Mouse (Mus musculus) left cerebral cortex, adult 11 months (tissue): ENCODE data around the gene Gpatch8.
A peak's percentile ranks its signal among the peaks of the same experiment; 100 is the strongest.
"Not testable (repeated sequence)": the region's sequence is repeated elsewhere in the genome, so short reads cannot be mapped to it uniquely, and the experiment has no call there.

Experiments used
- DNase-seq: peaks from one replicate; pipeline ENCODE4 v3.0.0; 2022; ENCODE audit warnings: low spot score

Gene Gpatch8

DNA sequence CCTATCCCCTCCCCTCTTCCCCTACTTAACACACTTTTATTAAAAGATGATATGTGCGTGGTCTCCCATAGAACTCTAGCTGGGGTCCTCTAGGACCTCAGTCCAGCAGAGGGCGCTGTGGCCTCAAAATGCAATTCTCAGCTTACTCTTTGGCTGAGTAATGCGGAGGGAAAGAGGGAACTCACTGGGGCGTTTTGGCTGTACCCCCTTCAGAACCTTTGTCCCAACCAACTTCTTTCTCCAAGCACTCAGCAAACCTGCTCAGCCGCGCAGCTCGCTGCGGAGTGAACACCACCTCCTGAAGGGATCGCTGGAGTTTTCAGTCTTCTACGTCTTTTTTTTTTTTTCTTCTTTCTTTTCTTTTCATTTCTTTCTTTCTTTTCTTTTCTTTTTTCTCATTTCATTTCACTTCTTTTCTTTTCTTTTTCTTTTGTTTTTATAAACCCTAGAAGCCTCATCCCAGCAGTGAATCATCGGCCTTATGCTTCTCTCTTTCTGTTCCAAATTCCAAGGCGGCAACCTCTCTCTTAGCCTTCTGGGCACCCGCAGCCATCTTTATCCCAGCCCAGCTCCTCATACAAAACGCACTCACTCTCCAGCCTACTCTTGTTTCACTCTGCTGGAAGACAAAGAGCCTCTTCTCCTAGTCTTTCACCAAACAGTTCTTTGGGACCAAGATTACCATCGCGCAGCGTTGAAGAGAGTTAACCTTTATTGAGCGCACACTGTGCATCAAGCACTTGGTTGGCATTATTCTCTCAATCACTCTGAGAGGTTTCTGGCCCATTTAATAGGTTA lies 16.9 kb upstream of the Gpatch8 start:
- peak; percentile 50 for DNase-seq

DNA sequence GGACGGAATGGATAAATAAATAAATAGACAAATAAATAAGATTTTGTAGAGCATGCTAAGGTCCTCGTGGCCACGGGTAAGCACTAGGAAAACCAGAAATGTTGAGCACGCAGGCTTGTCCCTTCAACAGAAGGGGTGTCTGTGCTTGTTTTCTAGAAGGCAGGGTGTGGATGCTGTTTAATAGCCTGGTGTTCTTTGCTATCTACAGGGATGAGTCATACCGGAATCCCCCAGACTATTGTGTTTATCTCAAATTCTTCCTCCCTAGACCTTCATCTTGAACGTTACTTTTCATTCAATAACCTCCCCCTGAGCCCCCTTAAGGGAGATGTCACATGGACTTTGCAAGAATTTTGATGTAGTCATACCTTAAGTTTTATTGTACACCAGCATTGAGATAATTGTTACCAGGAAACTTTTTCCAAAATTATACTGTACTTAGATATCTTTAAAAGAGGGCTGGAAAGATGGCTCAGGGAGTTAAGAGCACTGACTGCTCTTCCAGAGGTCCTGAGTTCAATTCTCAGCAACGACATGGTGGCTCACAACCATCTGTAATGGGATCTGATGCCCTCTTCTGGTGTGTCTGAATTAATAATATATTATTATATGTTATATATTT lies 12.7 kb upstream of the Gpatch8 start:
- no peak for DNase-seq

DNA sequence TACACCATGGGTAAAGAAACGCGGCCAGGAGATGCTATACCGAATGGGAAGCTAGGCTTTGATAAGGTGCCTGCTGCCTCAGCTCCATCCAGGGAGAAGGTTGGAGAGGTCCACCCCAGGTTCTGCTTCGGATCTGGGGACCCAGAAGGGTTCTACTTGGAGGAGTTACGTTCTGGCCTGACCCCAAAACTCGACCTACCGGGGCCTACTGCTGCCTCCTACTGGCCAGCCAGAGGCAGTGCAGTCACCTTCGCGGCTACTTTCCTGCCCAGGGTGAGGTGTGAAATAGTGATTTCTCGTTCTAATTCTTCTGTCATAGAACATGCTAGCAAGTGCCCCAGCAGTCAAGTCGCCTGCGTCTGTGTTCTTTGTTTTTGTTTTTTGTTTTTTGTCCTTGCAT lies 12.0 kb upstream of the Gpatch8 start:
- DNase-seq, result no peak

DNA sequence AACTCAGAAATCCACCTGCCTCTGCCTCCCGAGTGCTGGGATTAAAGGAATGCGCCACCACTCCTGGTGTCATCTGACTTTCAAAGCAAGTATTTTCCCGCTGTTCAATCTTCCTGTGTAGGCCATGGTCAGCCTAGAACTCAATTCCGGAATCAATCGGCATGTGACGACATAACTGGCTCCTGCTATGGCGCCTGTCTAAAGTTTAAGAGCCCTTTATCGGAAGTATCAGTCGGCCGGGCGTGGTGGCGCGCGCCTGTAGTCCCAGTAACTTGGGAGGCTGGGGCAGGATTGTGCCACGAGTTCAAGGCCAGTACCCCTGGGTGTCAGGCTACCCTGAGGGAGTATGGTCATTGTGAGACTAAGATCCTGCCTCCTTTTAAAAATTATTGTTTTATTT lies 11.5 kb upstream of the Gpatch8 start:
- no peak for DNase-seq

DNA sequence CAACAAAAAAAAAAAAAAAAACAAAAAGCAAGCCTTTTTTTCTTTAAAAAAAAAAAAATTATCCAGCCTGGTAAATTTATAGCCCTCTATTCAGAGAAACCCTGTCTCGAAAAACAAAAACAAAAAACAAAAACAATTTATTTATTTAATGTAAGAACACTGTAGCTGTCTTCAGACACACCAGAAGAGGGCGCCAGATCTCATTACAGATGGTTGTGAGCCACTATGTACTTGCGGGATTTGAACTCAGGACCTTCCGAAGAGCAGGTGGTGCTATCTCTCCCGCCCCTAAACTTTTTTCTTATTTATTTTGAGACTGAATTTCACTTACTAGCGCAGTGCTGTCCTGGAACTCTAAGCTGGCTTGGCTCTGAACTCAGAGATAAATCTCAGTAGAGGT lies 11.0 kb upstream of the Gpatch8 start:
- no peak for DNase-seq

DNA sequence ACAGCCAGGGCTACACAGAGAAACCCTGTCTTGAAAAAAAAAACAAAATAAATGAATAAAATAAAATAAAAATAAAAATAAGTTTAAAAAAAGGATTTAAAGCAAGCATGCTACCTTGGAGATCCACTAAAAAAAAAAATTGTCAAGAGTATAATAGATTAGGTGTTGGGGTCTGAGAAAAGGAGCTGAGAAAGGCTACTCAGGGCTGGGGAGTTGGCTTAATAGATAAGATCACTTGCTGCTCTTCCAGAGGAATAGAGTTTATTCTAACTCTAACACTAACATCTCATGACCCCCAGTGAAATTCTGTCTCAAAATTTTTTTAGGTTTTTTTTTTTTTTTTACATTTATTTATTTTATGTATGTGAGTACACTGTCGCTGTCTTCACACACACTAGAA lies 10.1 kb upstream of the Gpatch8 start:
- no peak for DNase-seq

GRCm38 (mm10) chr11:102565741-102566140 lies 9.5 kb upstream of the Gpatch8 start:
- DNase-seq, result no peak

DNA sequence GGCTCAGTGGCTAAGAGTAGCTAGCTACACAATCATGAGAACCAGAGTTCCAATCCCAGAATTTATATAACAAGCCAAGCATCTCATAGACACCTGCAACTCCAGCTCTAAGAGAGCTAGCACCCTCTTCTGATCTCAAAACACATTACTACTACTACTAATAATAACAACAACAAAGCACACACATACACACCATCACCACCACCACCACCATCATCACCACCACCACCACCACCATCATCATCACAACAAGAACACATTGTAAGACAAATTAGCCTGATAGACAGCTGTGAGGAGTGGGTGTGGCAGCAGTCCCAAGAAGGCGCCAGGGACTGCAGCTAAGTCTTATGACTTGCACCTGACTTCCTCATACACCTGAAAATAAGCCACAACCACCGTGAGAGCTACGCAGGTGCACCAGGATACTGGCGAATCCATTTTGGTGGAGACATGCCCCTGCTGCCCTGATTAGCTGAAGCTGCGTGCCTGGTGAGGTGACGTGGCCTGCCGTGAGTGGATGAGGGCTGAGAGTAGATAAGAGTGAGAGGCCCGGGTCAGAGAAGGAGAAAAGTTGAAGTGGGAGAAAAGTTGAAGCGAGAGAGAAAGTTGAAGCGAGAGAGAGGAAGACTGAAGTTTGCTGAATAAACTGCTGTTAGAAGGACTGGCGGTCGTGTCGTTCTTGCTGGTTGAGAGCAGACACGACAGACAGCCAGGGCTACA lies 8.9 kb upstream of the Gpatch8 start:
- DNase-seq, result not testable (repeated sequence)

DNA sequence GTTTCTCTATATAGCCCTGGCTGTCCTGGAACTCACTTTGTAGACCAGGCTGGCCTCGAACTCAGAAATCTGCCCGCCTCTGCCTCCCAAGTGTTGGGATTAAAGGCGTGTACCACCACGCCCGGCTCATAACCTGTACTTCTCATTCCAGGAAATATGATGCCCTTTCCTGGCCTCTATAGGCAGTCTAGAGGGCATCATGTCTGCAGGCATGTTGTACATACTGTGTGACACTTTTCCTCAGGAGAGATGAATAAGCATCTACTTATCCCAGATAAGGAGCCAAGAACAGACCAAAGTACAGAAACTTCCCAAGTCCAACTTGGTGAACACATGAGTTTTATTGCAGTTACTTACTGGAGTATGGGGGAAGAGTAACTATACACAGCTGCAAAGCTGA lies 2.5 kb upstream of the Gpatch8 start:
- no peak for DNase-seq

GRCm38 (mm10) chr11:102557386-102557785 lies 1.2 kb upstream of the Gpatch8 start:
- no peak for DNase-seq

GRCm38 (mm10) chr11:102556716-102557074 lies 503 bp upstream of the Gpatch8 start:
- DNase-seq, result no peak

GRCm38 (mm10) chr11:102555400-102556030 lies 677 bp downstream of the Gpatch8 start:
- peak; percentile 24 for DNase-seq

- no peak for DNase-seq
Measured at GRCm38 (mm10) chr11:102552051-102552450, 4.1 kb downstream of the Gpatch8 start.

- no peak for DNase-seq
Measured at GRCm38 (mm10) chr11:102551176-102551575, 5.0 kb downstream of the Gpatch8 start.

DNA sequence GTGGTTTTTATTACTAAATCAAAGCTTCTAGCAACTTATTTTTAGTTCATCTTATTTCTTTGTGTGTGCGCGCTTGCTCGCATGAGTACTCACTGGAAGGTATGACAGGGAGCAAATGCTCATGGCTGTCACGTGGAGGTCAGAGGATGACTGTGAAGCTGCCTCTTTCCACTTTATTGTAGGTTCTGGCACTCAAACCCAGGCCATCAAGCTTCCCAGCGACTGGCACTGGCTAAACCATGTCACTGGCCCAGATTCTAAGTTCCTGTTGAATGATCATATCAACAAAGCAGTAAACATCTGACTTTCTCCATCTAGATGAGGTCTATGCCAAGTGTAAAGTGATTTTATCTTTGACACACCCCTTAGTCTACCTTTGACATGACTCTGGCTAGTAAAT lies 14.7 kb downstream of the Gpatch8 start:
- DNase-seq, result no peak

GRCm38 (mm10) chr11:102540286-102540685 lies 15.9 kb downstream of the Gpatch8 start:
- DNase-seq, result not testable (repeated sequence)

- no peak for DNase-seq
Measured at GRCm38 (mm10) chr11:102539690-102540089, 16.5 kb downstream of the Gpatch8 start.

GRCm38 (mm10) chr11:102536210-102536609 lies 20.0 kb downstream of the Gpatch8 start:
- DNase-seq, result no peak

GRCm38 (mm10) chr11:102534078-102534477 lies 22.1 kb downstream of the Gpatch8 start:
- DNase-seq, result no peak

DNA sequence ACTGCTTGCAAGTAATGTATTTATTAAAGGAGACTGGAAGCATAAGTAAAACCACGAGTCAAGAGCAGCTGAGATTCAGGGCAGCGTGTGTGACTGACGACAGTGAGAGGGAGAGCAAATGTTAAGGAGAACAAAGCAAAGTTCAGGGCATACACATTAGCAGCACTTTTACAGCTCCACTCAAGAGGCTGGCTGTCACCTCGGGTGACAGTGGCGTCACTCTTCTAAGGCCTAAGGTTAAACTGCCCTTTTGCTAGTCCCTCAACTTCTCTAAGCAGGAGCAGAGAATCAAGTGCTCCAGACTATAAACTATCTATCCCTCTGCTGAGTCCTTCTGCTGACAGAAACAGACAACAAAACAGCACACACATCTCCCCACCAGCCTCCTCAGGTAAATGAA lies 24.8 kb downstream of the Gpatch8 start:
- no peak for DNase-seq

- no peak for DNase-seq
Measured at GRCm38 (mm10) chr11:102514793-102515424, 41.3 kb downstream of the Gpatch8 start.

DNA sequence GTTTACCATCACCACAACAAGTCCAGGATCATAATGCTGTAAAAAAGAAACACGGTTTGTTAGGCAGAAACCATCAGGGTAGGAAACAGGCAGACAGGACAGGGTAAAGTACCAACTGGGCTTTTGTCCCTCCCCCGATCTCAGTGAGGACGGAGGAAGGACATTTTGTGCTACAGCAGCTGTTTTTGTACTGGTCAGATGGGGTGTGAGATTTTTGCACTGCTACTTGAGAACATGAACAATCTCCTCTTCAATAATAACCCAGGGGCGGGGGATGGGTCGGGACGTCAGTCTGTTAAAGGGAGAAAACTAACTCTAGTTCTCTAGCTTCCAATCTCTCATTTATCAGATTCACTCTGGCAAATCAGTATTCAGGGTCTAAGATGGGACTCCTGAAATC lies 46.0 kb downstream of the Gpatch8 start:
- DNase-seq, result no peak
